Mouse (Mus musculus): ENCODE data around the gene Gbe1. TPM values are rescaled to one million over a fixed set of nuclear protein-coding genes. Genes with fewer than 3 reads are reported as not detected.

Gene Gbe1
- polyA plus RNA-seq, 1 experiment, result 3.4 TPM

GRCm38 (mm10) chr16:70618168-70618567 lies 304.4 kb downstream of the Gbe1 start:
- Histone ChIP-seq H3K4me1 (ENCODE audit: control insufficient read depth, insufficient read depth, low read length) (no peaks in the 10 kb centered on the region), H3K27me3 (ENCODE audit: control insufficient read depth, insufficient read depth, low read length) (no peaks in the 10 kb centered on the region), H3K4me3 (ENCODE audit: control insufficient read depth, low read depth, low read length) (no peak overlapping the region), H3K27ac (ENCODE audit: control insufficient read depth, insufficient read depth, low read depth, low read length) (no peak overlapping the region), H3K36me3 (ENCODE audit: control insufficient read depth, insufficient read depth, low read length) (no peaks in the 10 kb centered on the region)
- TF ChIP-seq CTCF (IDR thresholded peaks at IDR 0.05; ENCODE audit: control insufficient read depth, insufficient read depth, insufficient replicate concordance, low read depth, low read length), result no peak
- TF ChIP-seq POLR2A (IDR thresholded peaks at IDR 0.05; ENCODE audit: control insufficient read depth, low read depth, low read length), result no peak
